Mouse (Mus musculus) CD4-positive, CD25-positive, alpha-beta regulatory T cell, adult 2 months (primary cell): ENCODE results near the gene Cyfip1.

ENCODE experiments used
- DNase-seq: peaks from one replicate; pipeline ENCODE4 v3.0.0-alpha.2; 2012; ENCODE audit warnings: low read depth, low spot score

The Cyfip1 gene

GRCm38 (mm10) chr7:55841445-55841844 lies at the start of gene Cyfip1:
Gene Cyfip1 (plus strand): TSS chr7:55841745.
- no peak for DNase-seq

GRCm38 (mm10) chr7:55792280-55792679 lies 49.3 kb upstream of the Cyfip1 start:
- DNase-seq = no peak

GRCm38 (mm10) chr7:55793236-55793951 lies 48.2 kb upstream of the Cyfip1 start:
- no peak for DNase-seq

- DNase-seq = peak; percentile 97
These were observed 47.5 kb upstream of the Cyfip1 start, which contains the start of gene Tubgcp5 for GRCm38 (mm10) chr7:55793952-55794603. Gene Tubgcp5 (plus strand): TSS chr7:55794154.

- DNase-seq = no peak
These were observed 41.6 kb upstream of the Cyfip1 start for GRCm38 (mm10) chr7:55799981-55800380.

GRCm38 (mm10) chr7:55809967-55810366 lies 31.6 kb upstream of the Cyfip1 start:
- no peak for DNase-seq

GRCm38 (mm10) chr7:55824468-55824867 lies 17.1 kb upstream of the Cyfip1 start:
- no peak for DNase-seq

- no peak for DNase-seq
These were observed 14.0 kb upstream of the Cyfip1 start for GRCm38 (mm10) chr7:55827551-55827950.

- no peak for DNase-seq
These were observed 4.7 kb upstream of the Cyfip1 start for GRCm38 (mm10) chr7:55836877-55837276.

GRCm38 (mm10) chr7:55841977-55842503 lies 495 bp downstream of the Cyfip1 start:
- DNase-seq = peak; percentile 69

- peak; percentile 20 for DNase-seq
These were observed 1.1 kb downstream of the Cyfip1 start for GRCm38 (mm10) chr7:55842504-55843152.

GRCm38 (mm10) chr7:55846606-55847312 lies 5.2 kb downstream of the Cyfip1 start:
- DNase-seq = peak; percentile 42

- DNase-seq = no peak
These were observed 8.5 kb downstream of the Cyfip1 start for GRCm38 (mm10) chr7:55849948-55850571.

GRCm38 (mm10) chr7:55852787-55853186 lies 11.2 kb downstream of the Cyfip1 start:
- DNase-seq = peak; percentile 32

- no peak for DNase-seq
These were observed 14.1 kb downstream of the Cyfip1 start for GRCm38 (mm10) chr7:55855597-55855996.

GRCm38 (mm10) chr7:55856741-55857140 lies 15.2 kb downstream of the Cyfip1 start:
- no peak for DNase-seq

GRCm38 (mm10) chr7:55857729-55858128 lies 16.2 kb downstream of the Cyfip1 start:
- DNase-seq = no peak

- no peak for DNase-seq
These were observed 17.4 kb downstream of the Cyfip1 start for GRCm38 (mm10) chr7:55858836-55859517.

- no peak for DNase-seq
These were observed 17.9 kb downstream of the Cyfip1 start for GRCm38 (mm10) chr7:55859518-55859872.

GRCm38 (mm10) chr7:55859956-55860355 lies 18.4 kb downstream of the Cyfip1 start:
- DNase-seq = no peak

- no peak for DNase-seq
These were observed 19.6 kb downstream of the Cyfip1 start for GRCm38 (mm10) chr7:55861175-55861574.
